Mouse (Mus musculus): Measurements from ENCODE around the gene Kansl1l.

Gene Kansl1l

DNA sequence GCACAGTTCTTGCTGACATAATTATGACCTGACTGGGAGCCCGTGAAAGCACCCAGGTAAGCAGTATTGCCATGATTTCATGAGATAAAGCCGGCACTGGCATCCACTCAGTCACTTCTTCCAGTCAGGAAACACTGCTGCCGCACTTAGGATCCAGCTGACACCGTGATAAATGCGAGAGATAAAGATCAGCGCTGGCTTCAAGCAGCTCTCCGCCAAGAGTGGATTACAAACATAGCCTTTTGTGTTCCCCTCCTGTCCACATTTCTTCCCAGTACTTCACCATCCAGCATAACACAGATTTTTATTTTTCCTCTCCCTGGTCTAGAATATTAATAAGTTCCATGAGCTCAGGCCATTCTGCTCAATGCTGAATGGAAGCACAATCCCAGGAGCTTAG is 2.9 kb upstream of the Kansl1l start:
- intact Hi-C loops (cut with DNase I), result no loop called here

DNA sequence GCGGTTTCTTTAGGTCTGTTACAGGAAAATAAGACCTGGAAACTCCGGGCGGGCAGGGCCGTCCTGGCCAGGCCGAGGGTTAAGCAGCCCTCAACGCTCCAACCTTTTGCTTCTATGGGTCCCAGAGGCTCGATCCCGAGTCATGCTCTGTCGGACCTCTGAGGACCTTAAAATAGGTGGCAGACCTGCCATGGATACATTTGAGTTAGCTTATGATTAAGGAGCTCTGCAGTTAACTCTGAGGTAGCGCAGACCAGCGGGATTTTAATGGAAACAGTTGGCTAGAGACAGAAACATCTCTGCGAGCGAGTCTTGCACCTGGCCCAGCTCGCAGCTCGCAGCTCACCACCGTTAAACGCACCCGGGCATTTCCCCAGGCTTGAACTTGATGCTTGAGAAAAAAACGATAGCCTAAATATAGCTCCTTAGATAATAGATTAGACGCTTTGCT is 528 bp upstream of the Kansl1l start:
- intact Hi-C loops (cut with DNase I), result loop anchor here (2.0 to 5.0 kb wide), 2 partner anchors 44 to 117 kb away; partner anchors contain the start of genes Acadl and Rpe

DNA sequence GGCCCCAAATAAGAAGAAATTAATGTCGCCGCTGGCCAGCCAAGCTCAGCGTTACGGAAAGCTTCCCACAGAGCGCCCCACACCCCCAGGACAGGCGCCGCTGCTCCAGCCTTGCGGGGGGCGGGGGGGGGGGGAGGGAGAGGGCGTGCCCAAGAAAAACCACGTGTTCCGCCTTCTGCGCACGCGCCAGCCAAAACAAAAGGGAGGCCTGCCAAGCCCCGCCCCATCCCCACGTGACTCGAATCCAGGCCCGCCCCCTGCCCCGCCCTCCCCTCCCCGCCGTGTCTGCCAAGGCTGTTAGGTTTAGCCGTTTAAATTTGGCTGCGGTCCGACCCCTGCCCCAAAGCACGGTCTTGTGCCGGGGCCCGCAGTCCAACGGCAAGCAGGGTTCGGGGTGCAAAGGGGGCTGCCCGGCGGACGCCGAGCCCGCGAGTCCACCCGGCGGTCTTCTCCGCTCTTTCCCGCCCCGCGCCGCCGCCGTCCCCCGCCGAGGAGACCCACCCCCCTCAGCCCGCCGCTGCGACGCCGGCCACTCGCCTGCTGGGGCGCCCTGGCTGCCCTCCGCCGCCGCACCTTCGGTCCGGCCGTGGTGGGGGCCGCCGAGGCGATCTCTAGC is 417 bp downstream of the Kansl1l start:
- intact Hi-C loops (cut with DNase I), result loop anchor here (2.0 to 5.0 kb wide), 2 partner anchors 45 to 116 kb away; partner anchors contain the start of genes Acadl and Rpe

DNA sequence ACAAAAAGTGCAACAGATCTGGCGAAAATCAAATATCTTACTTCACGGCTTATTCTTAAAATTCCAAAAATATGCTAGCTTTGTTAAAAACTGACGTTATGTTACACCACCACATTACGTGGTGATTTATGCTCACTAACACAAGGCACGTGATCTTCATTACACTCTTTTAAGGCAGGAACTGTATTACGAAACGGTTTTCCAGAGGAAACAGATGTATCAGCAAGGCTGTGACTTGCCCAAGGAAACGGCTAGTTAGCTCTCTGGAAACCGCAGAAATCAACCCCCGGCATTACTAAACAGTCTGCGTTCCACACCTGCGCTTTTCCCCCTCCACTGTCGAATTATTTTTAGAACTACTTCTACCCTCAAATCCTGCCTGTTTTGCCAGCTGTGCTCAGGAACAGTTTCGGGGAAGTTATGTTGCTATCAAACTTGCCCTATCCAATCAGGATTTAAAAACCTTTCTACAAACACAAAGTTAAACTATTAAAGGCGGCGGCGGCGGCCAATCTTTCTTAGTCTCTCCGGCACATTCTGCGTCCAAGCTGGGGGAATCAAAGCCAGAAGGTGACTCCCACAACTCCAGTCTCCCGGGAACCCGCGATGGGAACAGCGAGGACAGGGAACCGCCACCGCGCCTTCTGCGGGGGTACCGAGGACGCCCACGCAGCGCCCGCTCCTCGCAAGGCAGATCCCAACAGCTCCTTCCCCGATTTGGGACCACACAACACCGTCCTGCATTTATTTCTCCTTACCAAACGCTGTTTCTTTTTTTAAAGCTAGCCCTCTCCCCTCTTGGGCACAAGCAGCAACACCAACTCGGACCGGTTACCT is 1.2 kb downstream of the Kansl1l start:
- intact Hi-C loops (cut with DNase I), result loop anchor here (2.0 to 5.0 kb wide), 2 partner anchors 46 to 115 kb away; partner anchors contain the start of genes Acadl and Rpe

DNA sequence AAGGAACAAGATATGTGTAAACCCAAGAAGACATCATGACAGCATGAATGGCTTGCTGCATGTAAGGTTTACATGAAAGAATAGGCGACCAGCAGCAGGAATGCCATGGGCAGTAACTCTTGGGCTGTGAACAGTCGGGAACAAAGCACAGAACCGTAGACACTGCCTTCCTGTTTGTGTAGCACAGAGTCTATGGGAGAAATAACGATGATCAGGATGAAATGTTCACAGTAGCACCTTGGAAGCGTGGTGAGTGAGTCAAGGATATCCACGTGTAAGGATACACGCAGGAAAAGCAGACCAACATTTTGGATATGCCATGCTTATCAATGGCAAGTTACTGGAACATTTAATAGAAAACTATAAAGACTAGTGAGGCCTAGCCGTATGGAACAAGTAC is 2.6 kb downstream of the Kansl1l start:
- intact Hi-C loops (cut with DNase I), result loop anchor here (5.0 kb wide), 1 partner anchor 48 kb away; the partner anchor contains the start of gene Acadl

DNA sequence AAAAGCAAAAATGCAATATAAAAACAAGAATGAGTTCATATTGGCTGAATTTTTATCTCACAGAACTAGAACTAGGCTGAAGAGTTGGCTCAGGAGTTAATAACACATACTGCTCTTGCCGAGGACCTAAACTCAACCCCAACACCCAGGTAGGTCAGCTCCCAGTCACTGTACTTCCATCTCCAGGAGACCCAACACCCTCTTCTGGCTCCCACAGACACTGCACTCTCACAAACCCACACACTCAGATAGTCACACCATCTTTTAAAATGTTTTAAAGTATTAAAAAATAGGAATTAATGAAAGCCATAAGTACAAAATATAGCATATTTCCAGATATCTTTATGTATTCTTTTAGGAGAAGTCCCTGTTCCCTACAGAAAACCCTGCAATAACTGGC is 4.2 kb downstream of the Kansl1l start:
- intact Hi-C loops (cut with DNase I), result no loop called here

DNA sequence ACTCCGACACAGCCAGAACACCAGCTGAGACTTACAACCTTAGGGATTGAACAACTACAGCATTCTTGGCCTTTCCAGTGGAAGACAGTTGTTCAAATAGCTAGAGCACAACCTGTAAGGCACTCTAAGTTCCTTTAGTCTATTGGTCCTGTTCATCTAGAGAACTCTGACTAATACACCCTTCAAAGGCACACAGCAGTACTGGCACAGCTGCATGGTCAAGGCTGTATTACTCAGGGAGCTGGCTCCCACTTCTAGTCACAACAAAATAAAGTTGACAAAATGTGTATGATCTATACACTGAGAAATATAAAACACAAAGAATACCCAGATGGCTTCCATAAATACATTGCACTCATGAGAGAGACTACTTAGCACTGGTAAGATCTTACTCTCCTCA is 10.5 kb downstream of the Kansl1l start:
- intact Hi-C loops (cut with DNase I), result no loop called here

DNA sequence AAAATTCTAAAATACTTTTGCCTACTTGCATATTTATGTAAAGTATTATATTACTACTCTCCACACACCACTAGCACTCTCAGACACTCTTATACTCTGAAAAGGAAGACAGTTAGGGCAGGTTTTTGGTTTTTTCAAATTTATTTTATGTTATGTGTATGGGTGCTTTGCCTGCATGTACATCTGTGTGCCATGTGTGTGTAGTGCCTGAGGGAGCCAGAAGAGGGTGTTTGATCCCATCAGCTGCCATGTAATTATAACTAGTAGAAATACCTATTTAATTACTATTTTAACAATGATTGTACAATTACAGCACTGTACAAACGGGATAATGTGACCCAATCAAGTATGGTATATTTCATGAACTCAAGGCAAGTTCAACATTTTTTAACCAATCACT is 12.0 kb downstream of the Kansl1l start:
- intact Hi-C loops (cut with DNase I), result no loop called here

DNA sequence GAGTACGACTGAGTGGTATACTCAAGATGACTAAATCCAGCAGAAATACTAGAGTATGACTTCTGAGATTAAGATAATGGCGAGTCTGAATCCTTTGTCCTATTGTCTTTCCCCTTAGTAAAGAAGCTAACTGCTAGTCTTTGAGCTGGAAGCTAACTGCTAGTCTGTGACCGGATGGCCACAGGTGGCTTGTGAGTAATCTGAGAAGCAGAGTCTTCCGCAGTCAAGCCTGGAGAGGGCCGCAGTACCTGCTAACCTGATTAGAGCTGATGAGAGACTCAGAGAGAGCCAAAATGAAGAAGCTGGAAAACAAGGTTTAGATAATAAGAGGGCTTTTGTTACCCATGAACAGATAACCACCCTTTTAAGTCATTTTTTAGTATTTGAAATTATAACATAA is 12.7 kb downstream of the Kansl1l start:
- intact Hi-C loops (cut with DNase I), result no loop called here

DNA sequence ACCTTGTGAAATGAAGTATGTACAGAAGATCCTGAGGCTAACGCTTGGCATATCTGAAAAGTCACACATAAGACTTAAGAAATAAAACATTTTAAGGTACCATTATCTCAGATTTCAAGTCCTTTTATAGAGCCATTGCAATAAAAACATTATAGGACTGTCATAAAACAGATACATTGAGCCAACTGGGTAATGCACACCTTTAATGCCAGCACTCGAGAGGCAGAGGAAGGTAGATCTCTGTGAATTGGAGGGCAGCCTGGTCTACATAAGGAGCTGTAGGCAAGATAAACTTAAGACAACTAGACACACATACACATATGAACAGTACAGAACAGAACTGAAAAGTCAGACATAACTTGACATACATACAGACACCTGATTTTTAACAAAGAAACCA is 19.4 kb downstream of the Kansl1l start:
- intact Hi-C loops (cut with DNase I), result no loop called here

DNA sequence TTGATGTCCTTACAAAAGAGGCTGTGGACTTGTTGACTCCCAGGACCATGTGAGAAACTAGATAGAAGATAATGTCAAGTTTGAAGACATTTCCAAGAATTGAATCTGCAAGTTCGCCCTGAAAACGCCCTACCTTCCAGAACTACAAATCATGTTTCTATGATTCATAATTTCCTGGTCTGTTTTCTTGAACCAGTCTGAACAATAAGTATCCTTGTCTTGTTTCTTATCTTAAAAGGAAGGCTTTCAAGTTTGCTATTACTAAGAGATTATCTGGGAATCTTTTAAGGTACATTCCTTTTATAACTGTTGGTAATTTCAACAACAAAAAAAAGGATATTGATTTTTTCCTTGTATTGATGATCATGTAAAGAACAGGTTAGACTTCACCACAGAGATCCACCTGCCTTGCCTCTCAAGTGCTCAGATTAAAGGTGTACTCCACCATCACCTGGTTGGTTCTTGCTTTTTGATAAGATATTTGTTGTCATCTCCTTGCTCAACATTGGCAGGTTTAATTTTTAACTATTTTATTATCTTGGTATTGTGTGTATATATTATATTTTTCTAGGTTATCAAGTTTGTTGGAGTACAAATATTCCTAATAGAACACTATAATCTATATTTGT is 24.4 kb downstream of the Kansl1l start:
- intact Hi-C loops (cut with DNase I), result no loop called here

DNA sequence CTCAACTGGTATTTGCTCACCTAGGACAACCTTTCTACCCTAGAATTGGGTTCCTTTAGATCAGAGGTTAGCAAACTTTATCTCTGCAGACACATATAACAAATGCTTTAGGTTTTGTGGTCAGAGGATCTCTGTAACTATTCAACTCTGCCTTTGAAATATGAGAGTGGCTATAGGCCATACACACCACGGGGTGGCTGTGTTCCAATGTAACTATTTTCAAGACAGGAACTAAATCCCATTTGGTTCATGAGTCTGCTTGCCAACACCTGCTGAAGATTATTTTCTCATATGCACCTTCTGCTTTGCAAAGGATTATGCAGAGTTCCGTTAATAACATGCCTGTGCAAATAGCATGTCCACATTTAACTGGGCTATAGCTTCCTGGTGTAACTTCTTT is 35.1 kb downstream of the Kansl1l start:
- intact Hi-C loops (cut with DNase I), result no loop called here

DNA sequence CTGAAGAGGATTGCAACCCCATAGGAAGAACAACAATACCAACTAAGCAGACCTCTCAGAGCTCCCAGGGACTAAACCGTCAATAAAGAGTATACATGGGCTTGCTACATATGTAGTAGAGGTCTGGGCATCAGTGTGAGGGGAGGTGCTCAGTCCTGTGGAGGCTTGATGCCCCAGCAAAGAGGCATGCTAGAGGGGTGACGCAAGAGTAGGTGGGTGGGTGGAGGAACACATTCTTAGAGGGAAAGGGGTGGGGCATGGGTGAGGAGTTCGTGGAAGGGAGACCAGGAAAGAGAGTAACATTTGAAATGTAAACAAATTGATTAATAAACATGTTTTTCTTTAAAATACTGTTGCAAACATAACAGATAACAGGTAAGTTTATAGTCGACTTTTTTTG is 36.3 kb downstream of the Kansl1l start:
- intact Hi-C loops (cut with DNase I), result no loop called here

DNA sequence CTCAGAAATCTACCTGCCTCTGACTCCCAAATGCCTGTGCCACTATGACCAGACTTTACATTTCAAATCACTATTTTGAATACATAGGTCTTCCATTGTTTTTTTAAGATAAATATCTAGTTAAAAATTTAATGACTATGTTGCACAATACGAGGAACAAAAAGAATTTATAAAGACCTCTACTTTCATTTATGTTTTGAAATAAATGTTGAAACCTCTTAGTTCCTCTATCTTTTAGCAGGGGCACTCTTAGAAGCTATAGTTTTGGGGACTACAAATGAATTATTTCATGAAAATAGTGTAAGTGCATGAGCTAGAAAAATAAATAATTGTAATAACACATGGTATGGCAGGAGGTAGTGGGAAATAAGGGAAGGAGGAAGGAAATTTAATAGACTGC is 38.6 kb downstream of the Kansl1l start:
- intact Hi-C loops (cut with DNase I), result no loop called here

DNA sequence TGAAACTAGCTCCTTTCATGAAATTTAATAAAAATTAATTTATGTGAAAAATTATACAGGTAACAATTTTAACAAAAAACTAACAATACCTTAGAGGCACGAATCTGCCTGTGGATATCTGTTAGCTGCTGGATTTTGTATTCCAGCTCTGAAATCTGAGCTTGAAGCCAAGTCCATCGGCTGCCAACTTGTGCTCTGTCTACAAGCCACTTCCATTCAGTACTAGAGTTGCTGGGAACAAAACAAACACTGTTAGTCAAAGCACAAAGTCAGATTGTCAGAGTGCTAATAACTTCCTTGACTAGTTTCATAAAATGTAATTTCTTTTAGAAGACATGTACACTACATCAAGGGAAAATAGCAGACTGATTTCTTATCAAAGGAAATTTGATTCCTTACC is 39.5 kb downstream of the Kansl1l start:
- intact Hi-C loops (cut with DNase I), result no loop called here

DNA sequence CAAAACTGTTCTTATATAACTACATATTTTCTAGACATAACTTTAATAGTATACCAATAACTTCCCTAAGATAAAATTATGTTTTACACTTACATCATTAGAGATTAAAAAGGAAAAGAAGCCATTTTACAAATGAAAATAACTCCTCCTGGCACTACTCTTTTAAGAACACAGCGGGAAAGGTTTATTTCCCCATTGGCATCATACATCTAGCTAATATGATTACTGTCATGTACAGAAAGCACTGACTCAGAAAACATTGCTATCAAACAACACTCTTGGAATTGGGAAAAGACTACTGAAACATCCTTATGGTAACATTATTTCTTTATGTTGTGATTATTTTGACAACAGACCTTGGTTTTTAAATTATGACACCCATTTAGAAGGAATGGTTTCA is 48.6 kb downstream of the Kansl1l start:
- intact Hi-C loops (cut with DNase I), result no loop called here

DNA sequence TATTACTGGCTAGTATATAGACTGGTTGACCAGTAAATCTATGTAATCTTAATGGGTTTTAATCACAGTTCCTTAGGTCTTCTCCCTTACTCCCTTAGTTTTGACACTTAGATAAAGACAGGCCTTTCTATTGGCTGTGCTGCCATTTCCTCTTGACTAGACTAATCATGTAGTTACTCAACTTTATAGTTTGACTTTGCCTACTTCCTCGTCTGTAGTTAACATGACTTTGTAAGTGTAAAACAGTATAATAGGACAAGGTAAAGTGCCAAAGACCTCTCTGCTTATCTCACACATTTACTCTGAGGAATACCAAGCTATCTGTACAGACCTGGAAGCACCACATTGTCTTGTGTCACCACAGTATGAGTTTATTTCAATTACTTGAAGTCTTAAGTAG is 86.8 kb downstream of the Kansl1l start:
- intact Hi-C loops (cut with DNase I), result no loop called here

DNA sequence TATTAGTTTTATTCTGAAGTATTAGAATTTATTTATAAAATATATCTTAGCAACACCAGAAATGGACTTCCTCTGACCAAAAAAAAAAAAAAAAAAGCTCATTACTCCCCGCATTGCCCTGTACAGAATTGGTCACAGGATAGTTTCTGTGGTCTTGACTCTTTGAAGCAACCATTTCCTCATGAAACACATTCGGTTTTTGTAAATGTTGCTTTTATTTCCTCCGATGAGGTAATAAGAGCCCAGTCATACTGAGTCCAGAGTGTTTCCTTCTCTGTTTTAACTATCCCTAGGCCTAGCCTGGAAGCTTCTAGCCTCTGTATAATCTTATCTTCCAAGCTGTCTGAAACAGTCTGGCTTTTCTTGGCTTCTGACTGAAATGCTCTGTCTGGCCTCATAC is 104.5 kb downstream of the Kansl1l start:
- intact Hi-C loops (cut with DNase I), result no loop called here

DNA sequence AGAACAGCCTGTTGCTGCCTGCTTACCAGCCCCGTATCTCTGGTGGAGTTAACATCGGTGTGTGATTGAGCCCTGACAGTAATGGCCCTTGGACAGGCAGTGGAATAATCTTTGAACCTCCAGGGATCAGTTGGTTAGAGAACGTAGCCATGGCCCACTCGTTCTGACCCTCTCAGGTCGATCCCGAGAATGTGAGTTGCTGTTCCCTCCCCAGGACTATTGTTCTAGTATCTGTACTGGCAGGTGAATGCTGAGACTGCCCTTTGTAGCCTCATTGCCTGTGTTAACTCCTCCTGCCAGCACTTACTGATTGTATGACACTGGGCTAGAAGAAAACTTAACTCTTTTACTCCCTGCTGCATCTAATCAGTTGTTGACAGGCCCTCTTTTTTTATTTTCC is 112.8 kb downstream of the Kansl1l start:
- intact Hi-C loops (cut with DNase I), result no loop called here

DNA sequence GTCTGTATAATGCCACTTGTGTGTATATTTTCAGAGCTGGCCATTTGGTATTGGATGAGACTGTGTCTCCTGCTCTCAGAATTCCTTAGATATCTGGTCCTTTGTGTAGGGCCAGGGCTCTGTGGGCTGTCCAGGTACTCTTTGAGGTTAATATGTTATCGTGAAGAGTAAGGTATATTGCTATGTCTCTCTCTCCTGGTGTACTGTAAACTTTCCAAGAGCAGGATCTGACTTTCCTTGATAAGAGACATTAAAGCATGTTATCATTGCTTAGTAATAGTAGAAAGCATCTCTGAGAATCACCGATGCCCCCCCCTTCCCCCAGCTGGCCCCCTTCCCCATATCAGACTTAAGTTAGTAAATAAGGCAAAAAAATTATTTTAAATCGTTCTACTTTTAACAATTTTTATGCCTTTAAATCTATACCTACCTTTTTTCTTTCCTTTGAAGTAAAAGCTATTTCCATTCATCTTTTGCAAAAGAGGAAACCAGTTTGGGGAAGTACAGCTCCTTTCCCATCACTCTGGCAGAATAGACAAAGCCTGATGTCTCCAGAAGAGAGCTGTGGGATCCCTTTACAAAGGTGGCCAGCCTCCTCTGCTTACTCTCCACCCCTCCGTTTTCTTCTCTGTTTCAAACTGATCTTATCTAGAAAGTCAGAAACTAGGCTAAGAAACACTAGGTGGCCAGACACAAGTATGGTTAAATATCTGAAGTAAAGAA is 114.6 kb downstream of the Kansl1l start:
- intact Hi-C loops (cut with DNase I), result no loop called here

DNA sequence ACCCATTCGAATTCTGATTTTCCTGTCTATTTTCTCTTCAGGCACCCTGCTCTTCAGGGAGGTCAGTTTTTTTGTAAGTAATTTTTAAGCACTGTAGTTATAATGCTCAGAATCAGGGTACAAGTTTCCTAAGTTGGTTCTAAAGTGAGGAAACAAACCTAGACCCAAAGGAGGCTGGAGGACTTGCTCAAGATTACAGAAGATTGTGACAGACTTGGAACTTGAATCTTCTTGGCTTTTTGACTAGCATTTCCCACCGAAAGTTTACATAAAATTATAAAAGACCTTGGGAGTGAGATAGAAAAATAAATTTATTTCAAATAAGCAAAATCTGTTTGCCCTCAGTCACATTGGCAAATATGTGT is 115.8 kb downstream of the Kansl1l start:
- intact Hi-C loops (cut with DNase I), result loop anchor here (2.0 kb wide), 1 partner anchor 115 kb away; the partner anchor contains the start of gene Kansl1l
